Comparison of ENCODE assay signal across 12 mouse cellular contexts in the genomic region with DNA sequence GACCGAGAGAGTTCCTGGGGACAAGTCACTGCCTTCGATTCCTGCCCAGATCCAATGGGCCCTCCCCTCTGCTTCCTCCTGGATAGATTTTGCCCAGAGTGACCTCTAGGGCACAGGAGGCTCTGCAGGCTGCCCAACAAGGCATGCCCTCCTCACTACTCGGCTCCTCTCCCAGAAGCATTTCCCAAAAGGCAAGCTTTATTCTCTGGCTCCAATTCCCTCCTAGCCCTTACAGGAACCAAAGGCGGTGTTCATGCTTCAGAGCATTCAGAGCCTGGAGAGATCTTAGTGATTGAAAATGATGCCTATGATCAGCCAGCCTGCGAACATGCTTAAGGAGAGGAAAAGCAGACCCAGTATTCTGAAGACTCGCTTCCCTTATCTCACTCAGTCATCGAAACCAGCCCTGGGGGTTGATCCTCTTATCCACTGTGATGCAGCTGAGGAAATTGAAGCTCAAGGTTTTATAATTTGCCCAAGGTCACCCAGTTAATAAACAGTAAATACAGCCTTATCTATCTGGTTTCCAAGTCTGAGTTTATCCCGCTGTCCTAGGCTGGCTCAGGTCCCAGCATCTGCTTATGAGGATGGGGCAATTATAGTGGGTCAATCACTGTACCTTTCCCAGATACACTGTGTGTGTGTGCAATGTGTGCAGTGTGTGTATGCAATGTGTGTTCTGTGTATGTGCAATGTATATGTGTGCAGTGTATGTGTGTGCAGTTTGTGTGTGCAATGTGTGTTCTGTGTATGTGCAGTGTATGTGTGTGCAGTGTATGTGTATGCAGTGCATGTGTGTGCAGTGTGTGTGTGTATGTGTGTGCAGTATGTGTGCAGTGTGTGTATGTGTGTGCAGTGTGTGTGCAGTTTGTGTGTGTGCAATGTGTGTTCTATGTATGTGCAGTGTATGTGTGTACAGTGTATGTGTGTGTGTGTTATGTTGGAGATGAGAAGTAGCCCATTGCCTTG.
DNase-seq lines count a peak whose midpoint lies in the region; ATAC-seq lines count a peak whose summit lies in the region.
"Had no signal": no experiment of that assay in that cellular context is flagged by ENCODE, and none has a peak within 500 bp of the region (broad histone marks: within the 10 kb centered on the region; RNA-seq: fewer than 3 reads in every experiment).

No protein-coding gene starts in this region.

- H3K4me1 ChIP-seq in forebrain, embryonic 15.5 days, result no peaks in the 10 kb centered on the region
- no peaks in the 10 kb centered on the region for H3K4me1 ChIP-seq in forebrain, embryonic 14.5 days (ENCODE audit: control insufficient read depth, insufficient read depth, low read length)
- H3K4me1 ChIP-seq in hindbrain, embryonic 13.5 days (replicated peaks), result peaks cover 41% of the 10 kb centered on the region
- H3K4me1 ChIP-seq: embryonic facial prominence, embryonic 12.5 days had no signal

- no peak overlapping the region for H3K9ac ChIP-seq in forebrain, embryonic 15.5 days (replicated peaks)
- H3K9ac ChIP-seq in forebrain, embryonic 14.5 days (ENCODE audit: low read length), result no peak overlapping the region
- no peak overlapping the region for H3K9ac ChIP-seq in hindbrain, embryonic 13.5 days
- H3K9ac ChIP-seq: embryonic facial prominence, embryonic 12.5 days had no signal

- H3K27me3 ChIP-seq in forebrain, embryonic 15.5 days, result no peaks in the 10 kb centered on the region
- no peaks in the 10 kb centered on the region for H3K27me3 ChIP-seq in forebrain, embryonic 14.5 days (replicated peaks; ENCODE audit: control insufficient read depth, insufficient read depth, low read length)
- no peaks in the 10 kb centered on the region for H3K27me3 ChIP-seq in hindbrain, embryonic 13.5 days
- H3K27me3 ChIP-seq: embryonic facial prominence, embryonic 12.5 days had no signal

- no peak overlapping the region for H3K27ac ChIP-seq in forebrain, embryonic 15.5 days (replicated peaks)
- H3K27ac ChIP-seq in forebrain, embryonic 14.5 days (ENCODE audit: low read depth, low read length), result no peak overlapping the region
- peak overlapping the region; percentile 85 for H3K27ac ChIP-seq in hindbrain, embryonic 13.5 days
- H3K27ac ChIP-seq: embryonic facial prominence, embryonic 12.5 days; gastrocnemius, adult 2 months had no signal

- no peak for DNase-seq in forebrain, embryonic 14.5 days (ENCODE audit: low spot score)
- DNase-seq in ovary, adult 18-20 months (ENCODE audit: low spot score), result peak; percentile 1
- DNase-seq in ovary, postnatal 10 days (ENCODE audit: low spot score), result no peak
- DNase-seq in gastrocnemius, postnatal 36 days, result no peak
- no peak for DNase-seq in urinary bladder, postnatal 10 days (ENCODE audit: low spot score)
- DNase-seq in testis, postnatal 14 days (ENCODE audit: low spot score), result no peak
- DNase-seq: gastrocnemius, adult 2 months; liver; right cerebral cortex, postnatal 14 days had no signal

- ATAC-seq in forebrain, embryonic 15.5 days (replicated peaks), result 0 out of 2 replicates have a peak, but pooled peaks have one; percentile 43
- no peak for ATAC-seq in forebrain, embryonic 14.5 days
- peak; percentile 45 for ATAC-seq in hindbrain, embryonic 13.5 days (ENCODE audit: low FRiP score)

- no peak overlapping the region for H3K4me2 ChIP-seq in forebrain, embryonic 15.5 days (replicated peaks)
- H3K4me2 ChIP-seq in forebrain, embryonic 14.5 days (ENCODE audit: low read length), result no peak overlapping the region
- H3K4me2 ChIP-seq in hindbrain, embryonic 13.5 days, result no peak overlapping the region
- H3K4me2 ChIP-seq: embryonic facial prominence, embryonic 12.5 days had no signal

- WGBS in forebrain, embryonic 15.5 days, result 78% methylated on average over 8 of the region's 8 CpGs
- WGBS in forebrain, embryonic 14.5 days, result 79% methylated on average over 8 of the region's 8 CpGs
- 58% methylated on average over 8 of the region's 8 CpGs for WGBS in hindbrain, embryonic 13.5 days

- H3K4me3 ChIP-seq in forebrain, embryonic 15.5 days, result no peak overlapping the region
- H3K4me3 ChIP-seq in forebrain, embryonic 14.5 days (ENCODE audit: low read depth, low read length), result no peak overlapping the region
- no peak overlapping the region for H3K4me3 ChIP-seq in hindbrain, embryonic 13.5 days
- H3K4me3 ChIP-seq: embryonic facial prominence, embryonic 12.5 days; gastrocnemius, adult 2 months had no signal

- no peaks in the 10 kb centered on the region for H3K36me3 ChIP-seq in forebrain, embryonic 15.5 days
- H3K36me3 ChIP-seq in forebrain, embryonic 14.5 days (ENCODE audit: control insufficient read depth, insufficient read depth, low read length), result no peaks in the 10 kb centered on the region
- H3K36me3 ChIP-seq in hindbrain, embryonic 13.5 days, result no peaks in the 10 kb centered on the region
- H3K36me3 ChIP-seq: embryonic facial prominence, embryonic 12.5 days had no signal

- intact Hi-C loops in gastrocnemius, postnatal 36 days (cut with DNase I), result no loop called here

- H3K9me3 ChIP-seq in forebrain, embryonic 15.5 days, result no peaks in the 10 kb centered on the region
- no peaks in the 10 kb centered on the region for H3K9me3 ChIP-seq in forebrain, embryonic 14.5 days (replicated peaks; ENCODE audit: control insufficient read depth, low read length)
- H3K9me3 ChIP-seq in hindbrain, embryonic 13.5 days, result no peaks in the 10 kb centered on the region
- H3K9me3 ChIP-seq: embryonic facial prominence, embryonic 12.5 days had no signal
